Mouse (Mus musculus): ENCODE measurements around the gene Scamp1. TPM values are rescaled to one million over a fixed set of nuclear protein-coding genes. Genes with fewer than 3 reads are reported as not detected.

Gene Scamp1
- polyA plus RNA-seq, 1 experiment from 2014 or later: 29.3 TPM

- Histone ChIP-seq H3K9ac (no peak overlapping the region), H3K9me3 (no peaks in the 10 kb centered on the region), H3K27ac (no peak overlapping the region), H3K4me1 (replicated peaks) (0 out of 2 replicates have a peak, but pooled peaks cover 6% of the 10 kb centered on the region), H3K36me3 (no peaks in the 10 kb centered on the region), H3K27me3 (replicated peaks) (no peaks in the 10 kb centered on the region), H3K4me2 (replicated peaks) (no peak overlapping the region), H3K4me3 (replicated peaks) (no peak overlapping the region)
- WGBS: 80% methylated on average over 5 of the region's 5 CpGs
- no peak for ATAC-seq
Measured at GRCm38 (mm10) chr13:94180477-94181420, 104.9 kb downstream of the Scamp1 start.

GRCm38 (mm10) chr13:94178401-94179040, 107.1 kb downstream of the Scamp1 start:
- Histone ChIP-seq H3K4me1 (replicated peaks) (peaks cover 23% of the 10 kb centered on the region), H3K9me3 (no peaks in the 10 kb centered on the region), H3K9ac (no peak overlapping the region), H3K4me3 (replicated peaks) (no peak overlapping the region), H3K4me2 (replicated peaks) (no peak overlapping the region), H3K36me3 (no peaks in the 10 kb centered on the region), H3K27me3 (replicated peaks) (no peaks in the 10 kb centered on the region), H3K27ac (no peak overlapping the region)
- WGBS: 66% methylated on average over 11 of the region's 11 CpGs
- no peak for ATAC-seq

GRCm38 (mm10) chr13:94177148-94177547, 108.5 kb downstream of the Scamp1 start:
- H3K27me3 ChIP-seq (replicated peaks): no peaks in the 10 kb centered on the region
- H3K9ac ChIP-seq: no peak overlapping the region
- peaks cover 25% of the 10 kb centered on the region for H3K4me1 ChIP-seq (replicated peaks)
- no peak overlapping the region for H3K4me3 ChIP-seq (replicated peaks)
- H3K4me2 ChIP-seq (replicated peaks): no peak overlapping the region
- no peak overlapping the region for H3K27ac ChIP-seq
- H3K36me3 ChIP-seq: no peaks in the 10 kb centered on the region
- no peaks in the 10 kb centered on the region for H3K9me3 ChIP-seq
- WGBS: 64% methylated on average over 7 of the region's 7 CpGs
- ATAC-seq: no peak

- ATAC-seq: no peak
- H3K4me1 ChIP-seq (replicated peaks): peaks cover 25% of the 10 kb centered on the region
- H3K4me2 ChIP-seq (replicated peaks): peak overlapping the region; percentile 96; the same call in 1 of the 2 replicates
- no peak overlapping the region for H3K27ac ChIP-seq
- 80% methylated on average over 6 of the region's 6 CpGs for WGBS
- no peaks in the 10 kb centered on the region for H3K27me3 ChIP-seq (replicated peaks)
- no peak overlapping the region for H3K9ac ChIP-seq
- no peaks in the 10 kb centered on the region for H3K36me3 ChIP-seq
- no peaks in the 10 kb centered on the region for H3K9me3 ChIP-seq
- H3K4me3 ChIP-seq (replicated peaks): no peak overlapping the region
Measured at GRCm38 (mm10) chr13:94175379-94176050, 110.1 kb downstream of the Scamp1 start.

GRCm38 (mm10) chr13:94174577-94175279, 110.9 kb downstream of the Scamp1 start:
- Histone ChIP-seq H3K4me2 (replicated peaks) (peak overlapping the region; percentile 96), H3K4me3 (replicated peaks) (peak overlapping the region; percentile 45), H3K36me3 (no peaks in the 10 kb centered on the region), H3K4me1 (replicated peaks) (peaks cover 25% of the 10 kb centered on the region), H3K9me3 (no peaks in the 10 kb centered on the region), H3K9ac (peak overlapping the region; percentile 5), H3K27ac (no peak overlapping the region), H3K27me3 (replicated peaks) (no peaks in the 10 kb centered on the region)
- ATAC-seq: no peak
- 28% methylated on average over 16 of the region's 16 CpGs for WGBS

- Histone ChIP-seq H3K27ac (no peak overlapping the region), H3K9ac (peak overlapping the region; percentile 5), H3K4me3 (replicated peaks) (peak overlapping the region; percentile 45), H3K36me3 (no peaks in the 10 kb centered on the region), H3K9me3 (no peaks in the 10 kb centered on the region), H3K27me3 (replicated peaks) (no peaks in the 10 kb centered on the region), H3K4me2 (replicated peaks) (peak overlapping the region; percentile 96), H3K4me1 (replicated peaks) (peaks cover 25% of the 10 kb centered on the region)
- WGBS: 3% methylated on average over 55 of the region's 55 CpGs
- ATAC-seq: peak; percentile 52
Measured at GRCm38 (mm10) chr13:94173633-94174576, 111.8 kb downstream of the Scamp1 start.

GRCm38 (mm10) chr13:94172533-94173310, 112.9 kb downstream of the Scamp1 start:
- no peaks in the 10 kb centered on the region for H3K27me3 ChIP-seq (replicated peaks)
- H3K9ac ChIP-seq: no peak overlapping the region
- H3K4me3 ChIP-seq (replicated peaks): no peak overlapping the region
- ATAC-seq: peak; percentile 10; the same call in 1 of the 2 replicates
- WGBS: 82% methylated on average over 15 of the region's 15 CpGs
- H3K4me1 ChIP-seq (replicated peaks): peaks cover 21% of the 10 kb centered on the region
- no peak overlapping the region for H3K4me2 ChIP-seq (replicated peaks)
- no peaks in the 10 kb centered on the region for H3K9me3 ChIP-seq
- no peaks in the 10 kb centered on the region for H3K36me3 ChIP-seq
- H3K27ac ChIP-seq: no peak overlapping the region

GRCm38 (mm10) chr13:94171612-94172011, 114.0 kb downstream of the Scamp1 start:
- H3K27ac ChIP-seq: no peak overlapping the region; the same call in 1 of the 2 replicates
- WGBS: 78% methylated on average over 5 of the region's 5 CpGs

GRCm38 (mm10) chr13:94169325-94169916, 116.2 kb downstream of the Scamp1 start:
- no peak overlapping the region for H3K4me2 ChIP-seq (replicated peaks)
- 78% methylated on average over 6 of the region's 6 CpGs for whole genome bisulfite sequencing
- H3K9me3 ChIP-seq: no peaks in the 10 kb centered on the region
- H3K36me3 ChIP-seq: no peaks in the 10 kb centered on the region
- no peak for ATAC-seq
- no peak overlapping the region for H3K4me3 ChIP-seq (replicated peaks)
- peaks cover 9% of the 10 kb centered on the region for H3K4me1 ChIP-seq (replicated peaks)
- H3K9ac ChIP-seq: no peak overlapping the region
- H3K27ac ChIP-seq: no peak overlapping the region
- no peaks in the 10 kb centered on the region for H3K27me3 ChIP-seq (replicated peaks)

More at GRCm38 (mm10) chr13:94171612-94172011, 114.0 kb downstream of the Scamp1 start:
- no peak overlapping the region for H3K4me3 ChIP-seq (replicated peaks)
- H3K36me3 ChIP-seq: no peaks in the 10 kb centered on the region
- H3K27me3 ChIP-seq (replicated peaks): no peaks in the 10 kb centered on the region
- peak; percentile 7; the same call in 1 of the 2 replicates for ATAC-seq
- no peak overlapping the region for H3K4me2 ChIP-seq (replicated peaks)
- no peak overlapping the region for H3K9ac ChIP-seq
- H3K9me3 ChIP-seq: no peaks in the 10 kb centered on the region
- H3K4me1 ChIP-seq (replicated peaks): peaks cover 19% of the 10 kb centered on the region

- Histone ChIP-seq H3K9me3 (no peaks in the 10 kb centered on the region), H3K27ac (no peak overlapping the region), H3K36me3 (no peaks in the 10 kb centered on the region), H3K27me3 (replicated peaks) (no peaks in the 10 kb centered on the region), H3K4me1 (replicated peaks) (no peaks in the 10 kb centered on the region), H3K4me2 (replicated peaks) (no peak overlapping the region), H3K9ac (no peak overlapping the region), H3K4me3 (replicated peaks) (no peak overlapping the region)
- 72% methylated on average over 5 of the region's 5 CpGs for WGBS
- ATAC-seq: no peak
Measured at GRCm38 (mm10) chr13:94168319-94168718, 117.3 kb downstream of the Scamp1 start.
